Mouse (Mus musculus) layer of hippocampus, adult 9-11 months (tissue): Measurements from ENCODE around the gene Zfp598.
"Not testable (repeated sequence)": the region's sequence is repeated elsewhere in the genome, so short reads cannot be mapped to it uniquely, and the experiment has no call there.

Experiments
- DNase-seq: peaks from one replicate; pipeline ENCODE4 v3.0.0; 2022

Zfp598 gene

GRCm38 (mm10) chr17:24648731-24649377 is 20.6 kb upstream of the Zfp598 start:
- no peak for DNase-seq

- no peak for DNase-seq
Observed at GRCm38 (mm10) chr17:24649581-24650069, 19.9 kb upstream of the Zfp598 start.

GRCm38 (mm10) chr17:24650070-24650616 is 19.3 kb upstream of the Zfp598 start, which contains the start of gene Slc9a3r2:
TSS of gene Slc9a3r2 (minus strand) at chr17:24650327.
- DNase-seq = no peak

- no peak for DNase-seq
Observed at GRCm38 (mm10) chr17:24650766-24651165, 18.7 kb upstream of the Zfp598 start.

GRCm38 (mm10) chr17:24651835-24652234 is 17.7 kb upstream of the Zfp598 start:
- no peak for DNase-seq

GRCm38 (mm10) chr17:24653967-24654710 is 15.3 kb upstream of the Zfp598 start:
- no peak for DNase-seq

GRCm38 (mm10) chr17:24654969-24655368 is 14.5 kb upstream of the Zfp598 start:
- no peak for DNase-seq

GRCm38 (mm10) chr17:24658017-24658758 is 11.3 kb upstream of the Zfp598 start, which contains the start of gene Npw:
TSS of gene Npw (minus strand) at chr17:24658457.
- no peak for DNase-seq

GRCm38 (mm10) chr17:24667011-24667410 is 2.5 kb upstream of the Zfp598 start:
- DNase-seq = not testable (repeated sequence)

- DNase-seq = no peak
Observed at GRCm38 (mm10) chr17:24667416-24667815, 2.1 kb upstream of the Zfp598 start.

- DNase-seq = not testable (repeated sequence)
Observed at GRCm38 (mm10) chr17:24669214-24669544, 308 bp upstream of the Zfp598 start.

- DNase-seq = no peak
Observed at GRCm38 (mm10) chr17:24670246-24670844, 858 bp downstream of the Zfp598 start.

GRCm38 (mm10) chr17:24671346-24671745 is 1.9 kb downstream of the Zfp598 start:
- no peak for DNase-seq

- no peak for DNase-seq
Observed at GRCm38 (mm10) chr17:24672141-24672540, 2.7 kb downstream of the Zfp598 start.

- no peak for DNase-seq
Observed at GRCm38 (mm10) chr17:24674277-24674676, 4.8 kb downstream of the Zfp598 start.

- no peak for DNase-seq
Observed at GRCm38 (mm10) chr17:24676187-24676586, 6.7 kb downstream of the Zfp598 start.

- DNase-seq = no peak
Observed at GRCm38 (mm10) chr17:24676877-24677276, 7.4 kb downstream of the Zfp598 start.

GRCm38 (mm10) chr17:24677500-24678080 is 8.1 kb downstream of the Zfp598 start:
- DNase-seq = no peak

GRCm38 (mm10) chr17:24686514-24686913 is 17.0 kb downstream of the Zfp598 start:
- DNase-seq = no peak

GRCm38 (mm10) chr17:24687146-24687595 is 17.7 kb downstream of the Zfp598 start:
- no peak for DNase-seq

- no peak for DNase-seq
Observed at GRCm38 (mm10) chr17:24687599-24687998, 18.1 kb downstream of the Zfp598 start.
